Comparison of ENCODE assay signal across 25 mouse cellular contexts in the genomic region with DNA sequence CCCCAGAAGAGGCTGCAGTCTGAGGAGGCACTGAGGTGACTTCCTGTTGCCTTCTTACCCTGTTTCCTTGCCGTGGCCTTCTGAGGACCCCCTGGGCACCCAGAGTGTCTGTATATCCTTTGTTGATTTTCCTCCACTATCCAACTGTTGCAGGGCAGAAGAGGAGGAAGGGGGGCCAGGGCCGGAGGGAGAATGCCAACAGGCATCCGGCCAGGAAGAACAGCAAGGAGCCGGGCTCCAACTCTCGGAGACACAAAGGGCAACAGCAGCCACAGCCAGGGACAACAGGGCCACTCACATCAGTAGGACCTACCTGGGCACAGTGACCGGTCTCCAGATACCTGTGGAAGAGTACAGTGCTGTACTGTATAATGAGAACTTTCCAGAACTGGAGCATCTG. TPM values are rescaled to one million over a fixed set of nuclear protein-coding genes. Genes with fewer than 3 reads are reported as not detected.
"Had no signal": no experiment of that assay in that cellular context is flagged by ENCODE, and none has a peak within 500 bp of the region (broad histone marks: within the 10 kb centered on the region; RNA-seq: fewer than 3 reads in every experiment).

No protein-coding gene starts in this region.

- H3K36me3 ChIP-seq: limb, embryonic 10.5 days; limb, embryonic 13.5 days; liver, embryonic 12.5 days; liver, embryonic 15.5 days; midbrain, embryonic 10.5 days; midbrain, embryonic 13.5 days; neural tube, embryonic 13.5 days; stomach, embryonic 15.5 days had no signal

- H3K27ac ChIP-seq: kidney, postnatal 0 days; left cerebral cortex, adult 2 months; limb, embryonic 10.5 days; limb, embryonic 13.5 days; liver, embryonic 12.5 days; liver, embryonic 15.5 days; midbrain, embryonic 10.5 days; midbrain, embryonic 13.5 days; neural tube, embryonic 13.5 days; stomach, embryonic 15.5 days had no signal

- H3K4me1 ChIP-seq: limb, embryonic 13.5 days; liver, embryonic 12.5 days; liver, embryonic 15.5 days; midbrain, embryonic 13.5 days; stomach, embryonic 15.5 days had no signal

- H3K9ac ChIP-seq: limb, embryonic 13.5 days; liver, embryonic 12.5 days; liver, embryonic 15.5 days; midbrain, embryonic 13.5 days; neural tube, embryonic 13.5 days; stomach, embryonic 15.5 days had no signal

- DNase-seq: kidney, adult 18-20 months; kidney, adult 9 months; kidney, postnatal 36 days; layer of hippocampus, postnatal 36 days; liver; lung, adult 18-20 months; right cerebral cortex, postnatal 25 days; spleen, adult 18-20 months; thymus, postnatal 25 days had no signal

- H3K4me2 ChIP-seq: limb, embryonic 13.5 days; liver, embryonic 12.5 days; liver, embryonic 15.5 days; midbrain, embryonic 13.5 days; stomach, embryonic 15.5 days had no signal

- ATAC-seq: intestine, embryonic 16.5 days; liver, embryonic 12.5 days; lung, postnatal 0 days; midbrain, embryonic 13.5 days; midbrain, embryonic 16.5 days had no signal

- H3K9me3 ChIP-seq: limb, embryonic 10.5 days; limb, embryonic 13.5 days; liver, embryonic 12.5 days; liver, embryonic 15.5 days; megakaryocyte, embryonic 14.5 days; midbrain, embryonic 10.5 days; midbrain, embryonic 13.5 days; neural tube, embryonic 13.5 days; stomach, embryonic 15.5 days had no signal

- H3K27me3 ChIP-seq: midbrain, embryonic 13.5 days had no signal

- H3K4me3 ChIP-seq: left cerebral cortex, adult 2 months; limb, embryonic 10.5 days; limb, embryonic 13.5 days; liver, embryonic 12.5 days; liver, embryonic 15.5 days; midbrain, embryonic 10.5 days; midbrain, embryonic 13.5 days; myocyte; neural tube, embryonic 13.5 days; stomach, embryonic 15.5 days had no signal

RNA-seq across cellular contexts. Expression of a gene that starts 22.0 kb away (rescaled TPM):
- total RNA-seq: monocyte, adult 5-6 weeks had no signal

RNA-seq across cellular contexts. Expression of a gene that starts 57.3 kb away (rescaled TPM):
- total RNA-seq: monocyte, adult 5-6 weeks had no signal
- polyA plus RNA-seq: intestine, embryonic 16.5 days; limb, embryonic 13.5 days; liver, embryonic 15.5 days had no signal
